Comparison of ENCODE assay signal across 27 mouse cellular contexts in the genomic region with DNA sequence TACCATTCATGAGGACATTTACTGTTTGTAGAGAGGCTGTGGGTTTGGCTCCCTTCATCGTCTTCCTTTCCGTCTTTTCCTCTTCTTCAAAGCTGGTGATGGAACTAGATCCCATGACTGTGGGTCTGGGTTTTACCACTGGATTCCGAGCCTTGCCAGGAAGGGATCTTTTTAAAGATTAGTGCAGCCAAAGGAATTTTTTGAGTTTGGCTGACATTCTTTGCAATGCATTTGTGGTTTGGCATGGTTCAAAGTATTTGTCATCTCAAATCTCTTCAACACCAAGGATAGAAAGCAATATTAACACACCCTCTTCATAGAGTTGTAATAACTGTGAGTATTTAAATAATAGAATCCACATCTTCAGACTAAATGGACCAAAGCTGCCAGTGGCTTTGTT. TPM values are rescaled to one million over a fixed set of nuclear protein-coding genes. Genes with fewer than 3 reads are reported as not detected.
DNase-seq lines count a peak whose midpoint lies in the region; ATAC-seq and TF ChIP-seq lines count a peak whose summit lies in the region.
"Had no signal": no experiment of that assay in that cellular context is flagged by ENCODE, and none has a peak within 500 bp of the region (broad histone marks: within the 10 kb centered on the region; RNA-seq: fewer than 3 reads in every experiment).

No protein-coding gene starts in this region.

- peaks cover 26% of the 10 kb centered on the region for H3K4me1 ChIP-seq in lung, adult 2 months (ENCODE audit: control insufficient read depth, insufficient read depth, low read length)

- WGBS in lung, adult 2 months, result 37% methylated on average over 3 of the region's 3 CpGs

- no peak overlapping the region for H3K4me3 ChIP-seq in lung, adult 2 months (replicated peaks; ENCODE audit: extremely low read depth, low read depth, low read length)
- H3K4me3 ChIP-seq: embryonic facial prominence, embryonic 15.5 days; forebrain, embryonic 13.5 days; gastrocnemius, adult 2 months; heart, embryonic 10.5 days; hindbrain, embryonic 12.5 days had no signal

- TF ChIP-seq POLR2A in lung, adult 2 months (IDR thresholded peaks at IDR 0.05; ENCODE audit: borderline replicate concordance, extremely low read depth, low read depth, low read length), result no peak

- no peak for TF ChIP-seq CTCF in lung, adult 2 months (IDR thresholded peaks at IDR 0.05; ENCODE audit: insufficient read depth, low read length)

- ATAC-seq in granulocyte monocyte progenitor cell, adult 5-6 weeks (replicated peaks; ENCODE audit: poor library complexity, severe bottlenecking), result no peak
- ATAC-seq: forebrain, embryonic 13.5 days; forebrain, postnatal 0 days; hindbrain, embryonic 16.5 days; inflammation-experienced regulatory T-cells, adult 6 months; intestine, postnatal 0 days had no signal

- peak; percentile 24 for DNase-seq in lung, adult 2 months
- DNase-seq in lung, postnatal 25 days (ENCODE audit: low spot score), result no peak
- DNase-seq in 3T3-L1 (ENCODE audit: low read depth, low spot score), result peak; percentile 13
- peak; percentile 81 for DNase-seq in NIH3T3 (ENCODE audit: low read depth)
- peak; percentile 3 for DNase-seq in lung, postnatal 10 days
- DNase-seq in adrenal gland, postnatal 25 days, result no peak
- no peak for DNase-seq in frontal cortex, adult 2 months (ENCODE audit: extremely low spot score in 1 of 2, low spot score in 1 of 2)
- DNase-seq: adrenal gland, adult 8-10 months; B cell, adult 2 months; cerebellum, adult 11 months; cerebellum, adult 9-10 months; cerebellum, postnatal 25 days; forebrain, postnatal 0 days; gastrocnemius, adult 2 months; gastrocnemius, postnatal 25 days; heart, adult 18-20 months; heart, postnatal 10 days; heart, postnatal 4 days had no signal

RNA-seq across cellular contexts. Expression of gene Ptprg, which starts 59.8 kb away (rescaled TPM):
- 79.0 and 79.9 TPM in 2 replicates for polyA plus RNA-seq in lung, adult 2 months (2012; rRNA removed)
- total RNA-seq in adrenal gland, postnatal 25 days (2021), result 88.7 and 106 TPM in 2 replicates
- 28.2 and 37.9 TPM in 2 replicates for polyA plus RNA-seq in frontal cortex, adult 2 months (2012; rRNA removed)
- not detected in 2 replicates for total RNA-seq in granulocyte monocyte progenitor cell, adult 5-6 weeks (2014; fragmentation: Nextera tagmentation)
- total RNA-seq in granulocyte monocyte progenitor cell, adult 5-6 weeks (2017), result not detected in 2 replicates
- total RNA-seq: MEL had no signal

Comparison
In these comparisons a context has a peak if more than half of its experiments do, and no peak if none do; other contexts are left out.
1. DNase-seq: peak in lung, adult 2 months (single experiment), 3T3-L1 (single experiment), NIH3T3 (single experiment) and lung, postnatal 10 days (single experiment); none in lung, postnatal 25 days (single experiment), adrenal gland, postnatal 25 days (single experiment) and frontal cortex, adult 2 months (0 of 2).
2. RNA of gene Ptprg, which starts 59.8 kb away (total RNA-seq): 88.7 to 106 TPM in adrenal gland, postnatal 25 days; not detected in granulocyte monocyte progenitor cell, adult 5-6 weeks; every median in the first group is over 10 times any median in the second.